Mouse (Mus musculus): Measurements from ENCODE around the gene Pxdc1. TPM values are rescaled to one million over a fixed set of nuclear protein-coding genes. Genes with fewer than 3 reads are reported as not detected.

The Pxdc1 gene
- polyA plus RNA-seq, 1 experiment: 8.2 TPM

DNA sequence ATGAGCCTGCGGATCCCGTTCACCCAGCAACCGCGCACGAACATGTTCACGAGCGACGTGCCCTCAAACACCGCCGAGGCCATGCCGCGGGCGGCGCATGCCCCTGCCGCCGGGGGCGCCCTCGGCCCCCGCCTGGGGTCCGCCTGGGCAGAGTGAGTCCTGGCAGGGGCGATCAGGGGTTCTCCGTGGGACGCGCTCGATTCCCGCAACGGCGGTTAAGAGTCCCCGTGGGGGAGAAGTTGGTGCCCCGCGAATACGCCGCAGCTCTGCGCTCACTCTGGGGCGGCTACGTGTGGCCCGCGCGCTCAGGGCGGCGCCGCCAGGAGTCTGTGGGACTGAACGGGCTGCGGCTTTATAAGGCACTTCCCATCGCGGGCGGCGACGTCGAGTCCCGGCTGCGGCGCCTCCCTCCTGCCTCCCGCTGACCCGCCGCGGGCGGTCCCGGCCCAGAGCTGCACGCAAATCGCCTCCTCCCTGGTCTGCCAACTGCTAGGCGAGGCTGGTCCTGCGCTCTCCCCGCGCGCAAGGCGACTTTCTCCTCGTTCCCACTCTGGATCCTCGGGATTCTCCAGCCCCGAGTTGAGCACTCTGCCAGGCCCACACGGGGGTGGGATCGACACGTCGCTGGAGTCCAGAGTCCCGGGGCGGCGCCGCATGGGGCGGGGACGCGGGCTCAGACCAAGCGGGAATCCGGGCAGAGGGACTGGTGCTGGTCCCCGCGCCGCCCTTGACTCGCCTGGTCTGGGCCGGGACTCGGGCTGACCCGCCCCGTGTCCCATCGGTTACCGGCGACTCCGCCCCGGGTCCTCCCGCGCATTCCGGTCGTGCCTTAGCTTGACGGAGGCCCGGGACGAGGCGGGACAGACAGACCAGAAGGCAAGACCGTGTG, 689 bp downstream of the Pxdc1 start:
- TF ChIP-seq CTCF (IDR thresholded peaks at IDR 0.05; ENCODE audit: extremely low read depth, insufficient read depth, low read length): no peak
- TF ChIP-seq POLR2A (IDR thresholded peaks at IDR 0.05; ENCODE audit: extremely low read depth, insufficient read depth, low read length): 0 out of 2 replicates have a peak, but pooled peaks have one; percentile 12
- Histone ChIP-seq H3K4me3 (ENCODE audit: insufficient read depth, low read length) (peak overlapping the region; percentile 64), H3K27ac (ENCODE audit: insufficient read depth, low read length) (peak overlapping the region; percentile 7), H3K4me1 (ENCODE audit: control insufficient read depth, insufficient read depth, low read length) (no peaks in the 10 kb centered on the region)

DNA sequence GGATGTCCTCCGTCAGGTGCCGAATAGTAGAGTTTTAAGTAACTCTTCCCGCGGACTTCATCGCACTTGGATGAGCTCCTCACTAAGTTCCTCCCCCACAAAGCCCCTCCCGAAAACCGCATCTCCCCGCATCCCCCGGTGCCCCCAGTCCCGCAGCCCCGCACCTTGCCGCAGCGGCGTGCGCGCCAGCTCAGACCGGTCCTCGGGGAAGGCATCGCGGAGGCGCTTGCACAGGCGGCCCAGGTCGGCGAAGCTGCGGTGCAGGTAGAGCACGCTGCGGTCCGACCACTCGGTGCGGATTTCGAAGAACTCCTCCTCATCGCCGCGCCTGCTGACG, 1.3 kb downstream of the Pxdc1 start:
- Histone ChIP-seq H3K27ac (ENCODE audit: insufficient read depth, low read length) (peak overlapping the region; percentile 7), H3K4me1 (ENCODE audit: control insufficient read depth, insufficient read depth, low read length) (no peaks in the 10 kb centered on the region), H3K4me3 (ENCODE audit: insufficient read depth, low read length) (peak overlapping the region; percentile 64)
- TF ChIP-seq CTCF (IDR thresholded peaks at IDR 0.05; ENCODE audit: extremely low read depth, insufficient read depth, low read length): no peak
- no peak for TF ChIP-seq POLR2A (IDR thresholded peaks at IDR 0.05; ENCODE audit: extremely low read depth, insufficient read depth, low read length)

DNA sequence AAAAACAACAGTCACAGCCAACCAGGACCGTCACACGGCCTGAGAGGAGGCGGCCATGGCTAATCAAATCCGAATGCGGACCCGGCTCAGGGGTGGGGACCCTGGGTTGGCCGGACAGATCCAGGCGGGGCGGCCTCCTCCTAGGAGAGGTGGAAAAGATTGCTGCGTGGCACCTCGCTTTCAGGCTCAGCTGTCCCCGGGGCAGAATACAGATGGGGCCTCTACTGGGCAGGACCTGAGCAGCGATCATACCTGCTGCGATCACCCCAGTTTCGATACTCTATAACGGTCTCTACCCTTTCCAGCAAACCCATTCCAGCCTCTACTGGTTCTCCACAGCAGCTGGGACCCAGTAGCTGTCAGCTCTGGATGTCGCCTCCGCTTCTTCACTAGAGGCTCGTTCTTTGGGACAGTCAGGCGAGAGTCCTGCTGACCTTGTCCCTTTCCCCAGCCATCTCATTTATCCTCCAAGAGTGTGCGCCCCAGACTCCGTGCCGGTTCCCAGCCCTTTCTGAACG, 1.8 kb downstream of the Pxdc1 start:
- Histone ChIP-seq H3K27ac (ENCODE audit: insufficient read depth, low read length) (no peak overlapping the region), H3K4me3 (ENCODE audit: insufficient read depth, low read length) (peak overlapping the region; percentile 64), H3K4me1 (ENCODE audit: control insufficient read depth, insufficient read depth, low read length) (no peaks in the 10 kb centered on the region)
- TF ChIP-seq CTCF (IDR thresholded peaks at IDR 0.05; ENCODE audit: extremely low read depth, insufficient read depth, low read length): no peak
- TF ChIP-seq POLR2A (IDR thresholded peaks at IDR 0.05; ENCODE audit: extremely low read depth, insufficient read depth, low read length): no peak

DNA sequence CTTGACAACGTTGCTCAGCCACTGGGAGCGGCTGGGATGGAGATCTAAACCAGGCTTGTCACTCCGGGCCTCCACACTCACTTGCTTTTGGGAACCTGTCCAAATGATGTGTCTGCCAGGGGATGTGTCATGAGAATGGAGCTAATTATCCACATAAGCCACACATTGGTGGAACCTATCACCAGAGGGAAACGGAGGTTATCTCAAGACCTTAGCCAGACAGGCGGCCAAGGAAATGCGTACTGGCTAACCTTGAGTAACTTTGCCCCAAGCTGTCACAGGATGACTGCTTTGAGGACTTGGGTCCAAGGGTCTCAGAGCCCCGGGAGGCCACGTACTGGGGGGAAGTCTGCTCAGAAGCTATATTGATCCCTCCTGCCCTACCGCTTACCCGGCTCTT, 2.3 kb downstream of the Pxdc1 start:
- Histone ChIP-seq H3K4me3 (ENCODE audit: insufficient read depth, low read length) (peak overlapping the region; percentile 64), H3K4me1 (ENCODE audit: control insufficient read depth, insufficient read depth, low read length) (no peaks in the 10 kb centered on the region), H3K27ac (ENCODE audit: insufficient read depth, low read length) (no peak overlapping the region)
- TF ChIP-seq POLR2A (IDR thresholded peaks at IDR 0.05; ENCODE audit: extremely low read depth, insufficient read depth, low read length) (no peak), CTCF (IDR thresholded peaks at IDR 0.05; ENCODE audit: extremely low read depth, insufficient read depth, low read length) (no peak)

DNA sequence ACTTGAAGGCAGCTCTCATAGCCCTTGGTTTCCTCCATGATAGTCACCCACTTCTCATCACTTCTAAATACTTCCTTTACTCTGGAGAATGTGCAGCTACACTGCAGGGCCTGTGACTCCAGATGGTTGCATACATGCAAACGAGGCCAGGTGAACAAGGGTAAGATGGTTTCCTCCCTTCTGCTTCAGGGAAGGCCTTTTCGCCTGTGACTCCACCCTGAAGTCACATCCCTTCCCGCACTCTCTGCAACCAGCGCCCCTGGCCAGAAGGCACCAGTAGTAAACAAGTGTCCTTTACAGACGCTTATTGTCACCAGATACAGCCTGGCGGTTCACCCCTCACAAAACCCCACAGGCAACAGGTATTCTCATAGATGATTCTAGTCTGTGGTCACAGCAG, 2.9 kb downstream of the Pxdc1 start:
- Histone ChIP-seq H3K4me3 (ENCODE audit: insufficient read depth, low read length) (no peak overlapping the region; the same call in 1 of the 2 replicates), H3K27ac (ENCODE audit: insufficient read depth, low read length) (no peak overlapping the region), H3K4me1 (ENCODE audit: control insufficient read depth, insufficient read depth, low read length) (no peaks in the 10 kb centered on the region)
- no peak for TF ChIP-seq POLR2A (IDR thresholded peaks at IDR 0.05; ENCODE audit: extremely low read depth, insufficient read depth, low read length)
- TF ChIP-seq CTCF (IDR thresholded peaks at IDR 0.05; ENCODE audit: extremely low read depth, insufficient read depth, low read length): no peak

DNA sequence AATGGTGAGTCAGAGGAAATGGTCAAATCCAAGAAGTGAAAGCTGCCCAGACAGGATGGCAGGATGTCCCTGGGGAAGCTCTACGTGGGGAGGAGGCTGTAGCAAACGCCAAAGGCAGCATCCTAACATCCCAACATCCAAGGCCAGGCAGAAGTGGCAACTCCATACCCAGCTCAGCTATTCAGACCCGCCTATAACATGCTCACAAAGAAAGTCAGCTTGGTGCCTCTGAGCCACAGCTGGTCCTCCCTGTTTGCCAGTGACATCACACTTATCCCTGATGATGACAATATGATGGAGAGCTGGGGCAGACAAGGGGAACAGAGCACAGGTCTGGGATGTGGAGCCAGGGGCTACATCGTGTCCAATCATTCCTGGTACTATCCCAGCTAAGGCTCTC, 5.5 kb downstream of the Pxdc1 start:
- H3K4me1 ChIP-seq (ENCODE audit: control insufficient read depth, insufficient read depth, low read length): no peaks in the 10 kb centered on the region
- H3K4me3 ChIP-seq (ENCODE audit: insufficient read depth, low read length): no peak overlapping the region
- H3K27ac ChIP-seq (ENCODE audit: insufficient read depth, low read length): no peak overlapping the region
- TF ChIP-seq CTCF (IDR thresholded peaks at IDR 0.05; ENCODE audit: extremely low read depth, insufficient read depth, low read length): no peak
- no peak for TF ChIP-seq POLR2A (IDR thresholded peaks at IDR 0.05; ENCODE audit: extremely low read depth, insufficient read depth, low read length)

DNA sequence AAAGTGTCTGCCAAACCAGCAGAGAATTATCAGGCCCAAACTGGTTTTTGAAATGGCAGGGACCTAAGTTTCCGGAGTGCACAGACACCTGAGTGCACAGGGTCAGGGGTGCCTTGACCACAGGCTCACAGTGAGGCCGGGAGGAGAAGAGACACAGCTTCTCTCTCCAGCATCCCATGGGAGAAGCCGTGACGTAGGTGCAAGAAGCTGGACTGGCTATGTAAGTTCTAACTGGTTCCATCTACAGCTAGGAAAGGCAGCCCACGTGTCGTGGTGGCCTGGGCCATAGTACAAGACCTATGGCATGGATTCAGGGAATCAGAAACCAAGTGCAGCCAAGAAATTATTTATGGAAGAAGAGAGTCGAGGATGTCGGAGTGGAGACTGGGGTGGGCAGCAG, 6.1 kb downstream of the Pxdc1 start:
- Histone ChIP-seq H3K4me3 (ENCODE audit: insufficient read depth, low read length) (no peak overlapping the region), H3K27ac (ENCODE audit: insufficient read depth, low read length) (no peak overlapping the region), H3K4me1 (ENCODE audit: control insufficient read depth, insufficient read depth, low read length) (no peaks in the 10 kb centered on the region)
- TF ChIP-seq CTCF (IDR thresholded peaks at IDR 0.05; ENCODE audit: extremely low read depth, insufficient read depth, low read length) (no peak), POLR2A (IDR thresholded peaks at IDR 0.05; ENCODE audit: extremely low read depth, insufficient read depth, low read length) (no peak)

DNA sequence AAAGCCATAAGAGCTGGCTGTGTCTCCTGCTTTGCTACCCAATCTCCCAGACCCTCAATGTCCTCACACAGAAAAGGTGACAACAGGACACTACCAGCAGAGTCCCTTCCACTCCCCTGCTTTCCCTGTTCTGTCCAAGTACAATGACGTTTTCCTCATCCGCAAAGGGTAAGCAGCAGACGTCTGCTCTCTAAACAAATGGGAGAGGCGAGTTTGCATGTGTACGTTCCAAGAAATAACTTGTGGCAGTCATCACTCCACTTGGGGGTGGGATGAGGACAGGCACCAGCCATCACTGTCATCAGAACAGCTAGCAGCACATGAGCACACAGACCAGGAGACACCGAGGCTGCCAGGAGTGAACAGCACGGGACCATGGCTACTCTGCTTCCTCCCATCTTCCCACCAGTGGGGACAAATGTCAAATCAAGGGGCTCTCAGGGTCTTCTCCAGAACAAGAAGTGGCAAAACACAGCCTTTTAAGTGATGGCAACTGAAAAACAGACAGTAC, 7.0 kb downstream of the Pxdc1 start:
- Histone ChIP-seq H3K27ac (ENCODE audit: insufficient read depth, low read length) (no peak overlapping the region), H3K4me1 (ENCODE audit: control insufficient read depth, insufficient read depth, low read length) (no peaks in the 10 kb centered on the region), H3K4me3 (ENCODE audit: insufficient read depth, low read length) (no peak overlapping the region)
- TF ChIP-seq POLR2A (IDR thresholded peaks at IDR 0.05; ENCODE audit: extremely low read depth, insufficient read depth, low read length) (no peak), CTCF (IDR thresholded peaks at IDR 0.05; ENCODE audit: extremely low read depth, insufficient read depth, low read length) (no peak)

DNA sequence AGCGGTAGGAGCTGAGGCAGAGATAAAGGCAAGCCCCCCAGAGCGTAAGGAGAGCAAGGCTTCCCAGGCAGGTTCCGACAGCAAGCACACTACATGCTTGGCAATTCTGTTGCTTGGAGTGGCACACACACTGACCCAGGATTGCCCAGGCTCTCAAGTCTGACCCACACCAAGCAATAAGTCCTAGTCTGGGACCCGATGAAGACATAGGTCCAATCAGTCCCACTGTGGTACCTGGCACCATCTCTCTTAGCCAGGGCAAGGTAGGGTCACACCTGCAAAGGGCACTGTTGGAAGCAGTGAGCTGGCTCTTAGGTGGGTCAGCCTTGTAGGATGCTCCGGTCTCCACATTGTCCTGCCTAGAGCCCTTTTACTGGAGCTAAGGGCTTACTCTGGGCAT, 7.8 kb downstream of the Pxdc1 start:
- no peaks in the 10 kb centered on the region for H3K4me1 ChIP-seq (ENCODE audit: control insufficient read depth, insufficient read depth, low read length)
- no peak overlapping the region for H3K4me3 ChIP-seq (ENCODE audit: insufficient read depth, low read length)
- no peak overlapping the region for H3K27ac ChIP-seq (ENCODE audit: insufficient read depth, low read length)
- TF ChIP-seq POLR2A (IDR thresholded peaks at IDR 0.05; ENCODE audit: extremely low read depth, insufficient read depth, low read length): no peak
- no peak for TF ChIP-seq CTCF (IDR thresholded peaks at IDR 0.05; ENCODE audit: extremely low read depth, insufficient read depth, low read length)

DNA sequence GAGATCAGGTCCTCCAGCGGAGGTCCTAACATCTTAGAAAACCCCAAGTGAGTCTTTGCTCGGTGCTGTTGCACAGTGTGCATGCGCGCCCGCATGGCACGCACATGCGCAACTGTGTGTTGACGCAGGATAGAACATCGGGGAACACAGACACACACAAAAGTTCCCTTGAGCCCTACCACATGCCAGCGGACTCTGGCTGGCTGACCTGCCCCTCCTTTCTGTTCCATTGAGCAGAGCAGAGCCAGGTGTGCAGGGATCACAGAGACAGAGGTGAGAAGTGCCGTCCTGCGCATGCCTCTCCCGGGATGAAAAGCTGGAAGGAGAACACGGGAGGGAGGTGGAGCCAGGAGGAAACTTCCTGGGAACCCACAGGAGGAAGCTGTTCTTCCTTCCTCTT, 8.9 kb downstream of the Pxdc1 start:
- Histone ChIP-seq H3K27ac (ENCODE audit: insufficient read depth, low read length) (no peak overlapping the region), H3K4me1 (ENCODE audit: control insufficient read depth, insufficient read depth, low read length) (no peaks in the 10 kb centered on the region), H3K4me3 (ENCODE audit: insufficient read depth, low read length) (no peak overlapping the region)
- TF ChIP-seq POLR2A (IDR thresholded peaks at IDR 0.05; ENCODE audit: extremely low read depth, insufficient read depth, low read length) (no peak), CTCF (IDR thresholded peaks at IDR 0.05; ENCODE audit: extremely low read depth, insufficient read depth, low read length) (no peak)
